In the genomic region with DNA sequence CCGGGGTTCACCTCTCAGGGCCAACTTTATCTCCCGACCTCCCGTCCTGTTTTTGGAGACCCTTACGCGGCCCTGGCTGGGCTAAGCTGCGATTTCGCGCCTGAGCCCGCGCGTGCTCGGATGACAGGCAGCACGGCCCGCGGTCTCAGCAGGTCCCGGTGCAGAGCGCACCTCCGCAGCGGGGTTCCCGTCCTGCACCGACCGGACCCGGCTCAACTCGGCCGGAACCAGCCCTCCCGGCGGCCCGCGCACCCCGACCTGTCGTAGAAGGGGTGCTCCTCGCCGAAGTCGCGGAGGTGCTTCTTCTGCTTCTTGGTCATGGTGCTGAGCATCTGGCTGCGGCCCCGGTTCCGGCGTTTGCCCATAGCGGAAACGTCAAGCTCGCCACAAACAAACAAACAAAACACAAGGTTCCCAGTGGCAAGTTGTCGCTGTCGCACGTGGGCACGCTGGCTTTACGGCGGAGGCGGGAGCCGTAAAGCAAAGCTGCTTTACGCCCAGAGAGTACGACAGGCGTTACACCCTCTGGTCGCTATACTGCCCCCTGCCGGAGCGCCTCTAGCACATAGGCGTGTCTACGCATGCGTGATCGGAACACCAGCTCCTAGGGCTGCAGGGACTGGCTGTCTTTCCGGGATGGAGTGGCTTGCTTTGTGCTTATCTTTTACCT, we compare ENCODE assay signal across 8 mouse cellular contexts. TPM values are rescaled to one million over a fixed set of nuclear protein-coding genes. Genes with fewer than 3 reads are reported as not detected.
DNase-seq lines count a peak whose midpoint lies in the region; ATAC-seq lines count a peak whose summit lies in the region.

A gene (minus strand): TSS at position 487 of the 670 bp plus-strand sequence.

- no peaks in the 10 kb centered on the region; the same call in 1 of the 2 replicates for H3K4me1 ChIP-seq in hindbrain, embryonic 11.5 days (replicated peaks; ENCODE audit: control insufficient read depth, insufficient read depth, low read length)

- DNase-seq in Muller cell, postnatal 12 days (ENCODE audit: inconsistent ontology term), result peak; percentile 92
- DNase-seq in cerebellum, adult 9-11 months, result peak; percentile 95
- peak; percentile 90 to 98 for DNase-seq in frontal cortex, adult 2 months (ENCODE audit: extremely low spot score in 1 of 2, low spot score in 1 of 2)
- peak; percentile 100 for DNase-seq in hindbrain, embryonic 11.5 days (ENCODE audit: low spot score)
- DNase-seq in layer of hippocampus, postnatal 10 days (ENCODE audit: low spot score in 2 of 2), result peak; percentile 98 to 99
- peak; percentile 98 for DNase-seq in lung, postnatal 10 days
- peak; percentile 96 for DNase-seq in ovary, postnatal 36 days (ENCODE audit: low spot score)
- peak; percentile 98 for DNase-seq in thymus, postnatal 25 days

- H3K27ac ChIP-seq in hindbrain, embryonic 11.5 days (ENCODE audit: low read depth, low read length), result no peak within 1 kb of the TSS

- H3K36me3 ChIP-seq in hindbrain, embryonic 11.5 days (ENCODE audit: control insufficient read depth, insufficient read depth, low read length), result no peaks in the 10 kb centered on the region

- H3K4me3 ChIP-seq in hindbrain, embryonic 11.5 days (ENCODE audit: low read depth, low read length), result peak within 1 kb of the TSS; percentile 97

- peak; percentile 97 for ATAC-seq in hindbrain, embryonic 11.5 days (ENCODE audit: low FRiP score)

- H3K9ac ChIP-seq in hindbrain, embryonic 11.5 days (ENCODE audit: low read depth, low read length), result peak within 1 kb of the TSS; percentile 85

- no peaks in the 10 kb centered on the region for H3K27me3 ChIP-seq in hindbrain, embryonic 11.5 days (ENCODE audit: control insufficient read depth, insufficient read depth, low read length)

- peak within 1 kb of the TSS; percentile 54 for H3K4me2 ChIP-seq in hindbrain, embryonic 11.5 days (replicated peaks; ENCODE audit: low read depth, low read length)

- H3K9me3 ChIP-seq in hindbrain, embryonic 11.5 days (ENCODE audit: control insufficient read depth, low read length), result no peaks in the 10 kb centered on the region

- under 1% methylated on average over 59 of the region's 61 CpGs for WGBS in hindbrain, embryonic 11.5 days

RNA-seq across cellular contexts. Expression of the gene that starts here (rescaled TPM):
- 17.9 and 18.5 TPM in 2 replicates for polyA plus RNA-seq in frontal cortex, adult 2 months (2012; rRNA removed)
- 11.5 and 12.7 TPM in 2 replicates for polyA plus RNA-seq in hindbrain, embryonic 11.5 days (2014; fragmentation: Nextera tagmentation; extraction: Ambion mirVana)
- total RNA-seq in layer of hippocampus, postnatal 10 days (2021), result 10 to 100 TPM; 21.1 to 21.5 TPM
